Mouse (Mus musculus) pancreas, adult 10 weeks (tissue): ENCODE results near the gene Krtap9-5. TPM values are rescaled to one million over a fixed set of nuclear protein-coding genes. Genes with fewer than 3 reads are reported as not detected.

Source experiments
- polyA plus RNA-seq: library from polyadenylated mRNA; stranded (reverse); fragments of 350-450 nt; fragmentation: Illumina TruSeq; extraction: RNeasy Lipid Tissue Mini Kit (QIAGEN cat#74804); gene quantifications from one replicate; pipeline ENCODE4 v1.2.3, GENCODE M21; 2015; ENCODE audit warnings: low read depth, low replicate concordance; ENCODE audit not compliant: insufficient read depth

The Krtap9-5 gene
- polyA plus RNA-seq = not detected

DNA sequence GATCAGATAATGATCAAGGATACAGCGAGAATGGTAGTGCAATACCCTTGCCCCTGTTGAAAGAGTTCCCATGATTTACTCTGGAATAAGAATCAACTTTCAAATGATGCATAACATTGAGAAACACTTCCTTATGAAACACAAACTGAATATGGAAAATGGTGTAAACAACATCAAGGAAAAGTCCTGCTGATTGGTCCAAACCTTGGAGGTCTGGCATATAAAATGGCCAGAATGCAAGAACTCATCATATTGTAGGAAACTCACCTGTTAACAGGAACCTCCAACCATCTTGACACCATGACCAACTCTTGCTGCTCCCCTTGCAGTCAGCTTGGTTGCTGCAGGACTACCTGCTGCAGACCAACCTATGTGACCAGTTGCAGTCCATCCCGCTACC, at the start of gene Krtap9-5:
Krtap9-5 (plus strand) TSS at position 301 of the 400 bp plus-strand sequence.

DNA sequence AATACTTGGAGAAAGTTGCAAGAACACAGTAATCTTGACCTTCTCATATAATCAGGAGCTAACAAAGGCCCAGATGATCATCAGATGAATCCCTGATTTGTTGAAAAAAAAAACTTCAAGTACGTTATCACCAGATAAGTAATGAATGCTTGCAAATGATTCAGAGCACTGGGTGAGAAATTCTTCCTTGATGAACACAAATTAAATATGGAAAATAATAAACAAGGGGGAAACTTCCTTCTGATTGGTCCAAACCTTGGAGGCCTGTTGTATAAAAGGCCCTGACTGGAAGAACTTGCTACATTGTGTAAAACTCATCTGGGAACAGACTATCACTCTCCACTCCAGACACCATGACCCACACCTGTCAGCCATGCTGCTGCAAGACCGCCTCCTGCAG, 40.7 kb upstream of the Krtap9-5 start, which contains the start of gene Krtap31-1:
Krtap31-1 (plus strand) TSS at position 301 of the 400 bp plus-strand sequence.

DNA sequence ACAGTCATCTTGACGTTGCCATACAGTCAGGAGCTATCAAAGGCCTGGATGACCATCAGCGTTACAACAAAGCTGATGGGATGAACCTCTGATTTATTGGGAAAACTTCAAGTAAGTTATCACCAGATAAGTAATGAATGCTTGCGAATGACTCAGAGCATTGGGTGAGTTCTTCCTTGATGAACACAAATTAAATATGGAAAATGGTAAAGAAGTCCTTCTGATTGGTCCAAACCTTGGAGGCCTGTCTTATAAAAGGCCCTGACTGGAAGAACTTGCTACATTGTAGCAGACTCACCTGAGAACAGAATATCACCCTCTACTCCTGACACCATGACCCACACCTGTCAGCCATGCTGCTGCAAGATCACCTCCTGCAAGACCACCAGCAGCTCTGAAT, 33.8 kb upstream of the Krtap9-5 start, which contains the start of gene Gm11565:
Gm11565 (plus strand) TSS at position 301 of the 400 bp plus-strand sequence.

DNA sequence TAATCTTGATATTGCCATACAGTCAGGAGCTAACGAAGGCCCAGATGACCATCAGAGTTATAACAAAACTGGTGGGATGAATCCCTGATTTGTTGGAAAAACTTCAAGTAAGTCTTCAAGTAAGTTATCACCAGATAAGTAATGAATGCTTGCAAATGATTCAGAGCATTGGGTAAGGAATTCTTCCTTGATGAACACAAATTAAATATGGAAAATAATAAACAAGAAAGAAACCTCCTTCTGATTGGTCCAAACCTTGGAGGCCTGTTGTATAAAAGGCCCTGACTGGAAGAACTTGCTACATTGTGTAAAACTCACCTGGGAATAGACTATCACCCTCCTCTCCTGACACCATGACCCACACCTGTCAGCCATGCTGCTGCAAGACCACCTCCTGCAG, 12.3 kb upstream of the Krtap9-5 start, which contains the start of gene Krtap31-2:
Krtap31-2 (plus strand) TSS at position 301 of the 400 bp plus-strand sequence.

DNA sequence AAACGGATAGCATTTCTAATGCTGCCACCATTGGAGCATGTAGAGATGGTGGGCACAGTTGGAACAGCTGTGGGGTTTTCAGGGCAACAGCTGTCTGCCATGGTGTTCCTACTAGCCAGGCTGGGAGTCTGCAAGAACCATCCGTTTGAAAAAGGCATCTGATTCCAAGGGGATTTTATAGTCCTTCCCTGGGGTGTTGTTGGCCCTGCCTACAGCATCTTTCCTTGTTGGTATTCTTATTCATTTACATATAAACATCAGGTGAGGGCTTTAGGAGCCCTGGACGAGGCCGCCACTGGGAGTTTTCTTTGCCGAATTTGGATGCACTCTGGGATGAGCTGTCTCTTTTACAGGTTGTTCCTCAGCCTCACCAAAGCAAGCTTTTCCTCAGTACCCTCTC, 30.7 kb downstream of the Krtap9-5 start, which contains the start of gene Krtap29-1:
Krtap29-1 (minus strand) TSS at position 101 of the 400 bp plus-strand sequence.

DNA sequence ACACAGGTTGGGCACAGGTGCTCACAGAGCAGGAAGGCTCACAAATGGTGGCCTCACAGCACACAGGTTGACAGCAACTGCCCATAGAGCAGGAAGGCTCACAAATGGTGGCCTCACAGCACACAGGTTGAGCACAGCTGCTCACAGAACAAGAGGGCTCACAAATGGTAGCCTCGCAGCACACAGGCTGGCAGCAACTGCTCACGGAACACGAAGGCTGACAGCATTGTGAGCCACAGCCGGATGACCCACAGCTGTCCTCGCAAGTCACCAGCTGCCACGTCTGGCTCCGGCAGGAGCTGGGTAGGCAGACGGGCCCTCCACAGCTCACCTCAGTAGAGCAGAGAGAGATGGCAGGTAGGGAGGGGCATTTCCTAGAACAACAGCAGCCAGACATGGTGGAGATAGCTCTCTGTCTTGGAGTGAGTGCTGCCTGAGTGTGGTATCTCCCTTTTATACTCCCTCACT, 37.9 kb downstream of the Krtap9-5 start, which contains the start of gene Krtap16-1:
Krtap16-1 (minus strand) TSS at position 418 of the 468 bp plus-strand sequence.

DNA sequence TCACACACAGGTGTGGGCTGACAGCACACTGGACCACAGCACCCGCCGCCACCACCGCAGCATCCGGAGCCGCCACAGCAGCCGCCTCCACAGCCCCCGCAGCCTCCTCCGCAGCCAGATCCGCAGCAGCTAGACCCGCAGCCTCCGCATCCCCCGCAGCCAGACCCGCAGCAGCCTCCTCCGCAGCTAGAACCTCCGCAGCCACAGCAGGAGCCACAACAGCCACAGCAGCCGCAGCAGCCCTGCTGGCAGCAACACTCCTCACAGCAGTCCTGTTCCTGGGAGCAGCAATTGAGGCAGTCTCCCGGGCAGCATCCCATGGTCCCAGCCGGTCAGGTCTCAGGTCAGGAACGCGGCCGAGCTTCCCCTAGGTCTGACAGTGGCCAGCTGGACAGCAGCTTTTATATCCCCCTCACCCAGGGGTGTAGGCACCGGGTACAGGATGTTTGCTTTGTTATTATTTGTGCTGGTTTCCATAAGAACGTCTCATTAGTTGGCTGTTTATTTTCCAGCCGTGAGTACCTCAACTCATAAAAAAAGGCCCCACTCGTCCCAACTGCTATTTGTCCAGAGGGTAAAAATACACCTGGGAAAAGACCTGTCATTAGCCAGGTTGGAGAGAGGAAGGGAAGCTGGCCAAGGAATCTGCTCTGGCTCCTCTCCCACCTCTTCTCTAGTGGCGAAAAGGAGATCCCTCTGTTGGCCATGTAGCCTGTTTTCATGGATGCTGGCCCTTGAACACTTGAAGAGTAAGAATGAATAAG, 45.5 kb downstream of the Krtap9-5 start, which contains the start of gene Krtap17-1:
Krtap17-1 (minus strand) TSS at position 375 of the 764 bp plus-strand sequence.

Other genes starting within 250 kb of the Krtap9-5 start
- gene Gm14180, start 214.2 kb upstream of the Krtap9-5 start, polyA plus RNA-seq = not detected
- gene Gm11595, start 175.6 kb upstream of the Krtap9-5 start, polyA plus RNA-seq = not detected
- not detected for gene Krtap4-8, start 167.8 kb upstream of the Krtap9-5 start, polyA plus RNA-seq
- gene Krtap4-9, start 163.3 kb upstream of the Krtap9-5 start, polyA plus RNA-seq = not detected
- gene Gm11596, start 155.0 kb upstream of the Krtap9-5 start, polyA plus RNA-seq = not detected
- gene Gm11569, start 149.5 kb upstream of the Krtap9-5 start, polyA plus RNA-seq = not detected
- not detected for gene Gm11554, start 144.0 kb upstream of the Krtap9-5 start, polyA plus RNA-seq
- gene Krtap4-13, start 138.6 kb upstream of the Krtap9-5 start, polyA plus RNA-seq = not detected
- gene Gm11564, start 132.8 kb upstream of the Krtap9-5 start, polyA plus RNA-seq = not detected
- gene 2300003K06Rik, start 110.4 kb upstream of the Krtap9-5 start, polyA plus RNA-seq = not detected
- not detected for gene Krtap4-16, start 96.9 kb upstream of the Krtap9-5 start, polyA plus RNA-seq
- not detected for gene Gm11568, start 90.6 kb upstream of the Krtap9-5 start, polyA plus RNA-seq
- not detected for gene Gm11559, start 84.0 kb upstream of the Krtap9-5 start, polyA plus RNA-seq
- not detected for gene Krtap9-1, start 75.1 kb upstream of the Krtap9-5 start, polyA plus RNA-seq
- gene Gm11567, start 69.3 kb upstream of the Krtap9-5 start, polyA plus RNA-seq = not detected
- gene Krtap31-1, start 40.6 kb upstream of the Krtap9-5 start, polyA plus RNA-seq = not detected
- not detected for gene Gm11565, start 33.7 kb upstream of the Krtap9-5 start, polyA plus RNA-seq
- not detected for gene Krtap31-2, start 12.2 kb upstream of the Krtap9-5 start, polyA plus RNA-seq
- gene Krtap29-1, start 30.6 kb downstream of the Krtap9-5 start, polyA plus RNA-seq = not detected
- gene Krtap16-1, start 38.1 kb downstream of the Krtap9-5 start, polyA plus RNA-seq = not detected
- not detected for gene Krtap17-1, start 45.5 kb downstream of the Krtap9-5 start, polyA plus RNA-seq
- not detected for gene Krt33a, start 67.7 kb downstream of the Krtap9-5 start, polyA plus RNA-seq
- not detected for gene Krt33b, start 81.4 kb downstream of the Krtap9-5 start, polyA plus RNA-seq
- gene Krt34, start 93.1 kb downstream of the Krtap9-5 start, polyA plus RNA-seq = not detected
- gene Krt31, start 102.1 kb downstream of the Krtap9-5 start, polyA plus RNA-seq = not detected
- not detected for gene Krt32, start 139.8 kb downstream of the Krtap9-5 start, polyA plus RNA-seq
- not detected for gene Krt35, start 147.8 kb downstream of the Krtap9-5 start, polyA plus RNA-seq
- gene Krt36, start 157.2 kb downstream of the Krtap9-5 start, polyA plus RNA-seq = not detected
- gene Krt13, start 173.1 kb downstream of the Krtap9-5 start, polyA plus RNA-seq = not detected
- not detected for gene Krt15, start 187.5 kb downstream of the Krtap9-5 start, polyA plus RNA-seq
- gene Krt19, start 200.2 kb downstream of the Krtap9-5 start, polyA plus RNA-seq = 42.4 TPM
- not detected for gene Krt9, start 244.8 kb downstream of the Krtap9-5 start, polyA plus RNA-seq